Mouse (Mus musculus): ENCODE results near the gene Scai.

DNA sequence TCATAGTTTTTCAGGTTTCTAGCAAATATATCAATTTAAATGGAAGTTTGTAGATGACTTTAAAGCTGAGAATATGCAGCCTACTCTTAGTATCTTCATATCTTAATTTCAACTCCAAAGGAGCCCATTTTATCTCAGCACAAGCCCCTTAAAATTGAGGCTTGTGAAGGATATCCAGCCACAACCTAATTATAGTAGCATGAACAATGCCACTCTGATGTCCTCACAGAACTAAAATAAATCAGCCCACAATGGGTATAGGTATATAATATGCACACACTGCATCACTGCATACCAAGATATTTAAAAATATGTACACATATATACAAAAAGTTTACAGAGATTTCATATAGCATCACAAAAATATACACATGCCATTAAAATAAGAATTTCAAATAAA lies 119.9 kb downstream of the Scai start:
- TF ChIP-seq USF1 (IDR thresholded peaks at IDR 0.05; ENCODE audit: low read depth) (no peak), POLR2A (IDR thresholded peaks at IDR 0.05; ENCODE audit: insufficient read length, low read depth) (no peak), MAX (IDR thresholded peaks at IDR 0.05; ENCODE audit: low read depth) (no peak), POLR2AphosphoS2 (IDR thresholded peaks at IDR 0.05; ENCODE audit: insufficient read length, low read depth) (no peak), CEBPB (IDR thresholded peaks at IDR 0.05; ENCODE audit: insufficient read depth, poor library complexity, severe bottlenecking) (no peak), TCF3 (IDR thresholded peaks at IDR 0.05; ENCODE audit: insufficient read length, low read depth) (no peak)
